Mouse (Mus musculus): ENCODE results near the gene Ugt2a2. TPM values are rescaled to one million over a fixed set of nuclear protein-coding genes. Genes with fewer than 3 reads are reported as not detected.
"Not testable (repeated sequence)": the region's sequence is repeated elsewhere in the genome, so short reads cannot be mapped to it uniquely, and the experiment has no call there.

Gene Ugt2a2
- total and polyA plus RNA-seq, 3 experiments: not detected

DNA sequence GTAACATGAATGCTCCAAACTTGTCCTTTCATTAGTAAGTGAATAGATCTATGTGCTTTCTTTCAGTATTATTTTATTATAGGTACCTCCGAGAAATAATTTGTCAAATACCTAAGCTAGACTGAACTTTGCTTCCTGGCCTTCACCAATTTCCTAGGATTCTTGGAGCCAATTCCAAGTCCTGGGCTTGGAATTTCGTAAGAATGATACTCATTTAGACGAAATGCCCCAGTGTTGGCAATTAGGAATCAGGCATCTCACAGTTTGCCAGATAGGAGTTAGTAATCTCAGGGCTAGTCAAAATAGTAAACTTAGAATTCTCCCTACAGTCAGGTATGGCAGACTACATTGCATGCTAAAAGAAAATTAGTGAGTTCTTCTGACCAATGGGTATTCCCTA is 56.4 kb downstream of the Ugt2a2 start:
- no peak for DNase-seq (ENCODE audit: low read depth, low spot score)
- no peaks in the 10 kb centered on the region for H3K9me3 ChIP-seq (replicated peaks; ENCODE audit: insufficient read depth, low read length)
- TF ChIP-seq KAT2A (conservative IDR thresholded peaks at IDR 0.05; ENCODE audit: low read depth, low read length) (no peak), SMC3 (IDR thresholded peaks at IDR 0.05; ENCODE audit: low read depth, low read length) (no peak), NELFE (IDR thresholded peaks at IDR 0.05; ENCODE audit: low read depth, low read length) (no peak), GABPA (IDR thresholded peaks at IDR 0.05; ENCODE audit: low read depth, low read length) (no peak), ETS1 (IDR thresholded peaks at IDR 0.05; ENCODE audit: low read depth, low read length) (no peak), E2F4 (IDR thresholded peaks at IDR 0.05; ENCODE audit: borderline replicate concordance, low read depth, low read length) (no peak), ZC3H11A (IDR thresholded peaks at IDR 0.05; ENCODE audit: low read depth, low read length) (no peak), EP300 (IDR thresholded peaks at IDR 0.05; ENCODE audit: low read depth in 1 of 2, low read length in 2 of 2) (no peak), MEF2A (IDR thresholded peaks at IDR 0.05; ENCODE audit: extremely low read depth, insufficient replicate concordance, low read depth, low read length, poor library complexity, severe bottlenecking) (no peak), ELF1 (IDR thresholded peaks at IDR 0.05; ENCODE audit: low read depth, low read length) (no peak), CHD1 (IDR thresholded peaks at IDR 0.05; ENCODE audit: low read depth, low read length) (no peak), MAZ (IDR thresholded peaks at IDR 0.05; ENCODE audit: low read depth, low read length) (no peak), ZMIZ1 (IDR thresholded peaks at IDR 0.05; ENCODE audit: low read depth, low read length) (no peak), MYB (IDR thresholded peaks at IDR 0.05; ENCODE audit: low read depth, low read length) (no peak), TAL1 (IDR thresholded peaks at IDR 0.05; ENCODE audit: low read length) (no peak), SIN3A (IDR thresholded peaks at IDR 0.05; ENCODE audit: low read length) (no peak), UBTF (IDR thresholded peaks at IDR 0.05; ENCODE audit: borderline replicate concordance, insufficient read depth, low read depth, low read length) (no peak)
- no peaks in the 10 kb centered on the region for H3K27me3 ChIP-seq (ENCODE audit: control insufficient read depth in 1 of 2, insufficient read depth in 2 of 2, low read length in 2 of 2)
- no peaks in the 10 kb centered on the region for H3K36me3 ChIP-seq (ENCODE audit: control insufficient read depth in 1 of 2, insufficient read depth in 2 of 2, low read length in 2 of 2)
- no peak overlapping the region for H3K9ac ChIP-seq (ENCODE audit: control insufficient read depth, low read depth, low read length, poor library complexity, severe bottlenecking)
- H3K79me2 ChIP-seq (ENCODE audit: control insufficient read depth, insufficient read depth, low read length, poor library complexity): no peaks in the 10 kb centered on the region
- no peak overlapping the region for H3K27ac ChIP-seq (ENCODE audit: control insufficient read depth, low read depth, low read length)
- H3K4me3 ChIP-seq (ENCODE audit: control insufficient read depth in 1 of 2, insufficient read depth in 1 of 2, low read depth in 2 of 2, low read length in 2 of 2): no peak overlapping the region
- no peaks in the 10 kb centered on the region for H3K4me1 ChIP-seq (ENCODE audit: control insufficient read depth in 1 of 2, insufficient read depth in 2 of 2, low read length in 2 of 2)

DNA sequence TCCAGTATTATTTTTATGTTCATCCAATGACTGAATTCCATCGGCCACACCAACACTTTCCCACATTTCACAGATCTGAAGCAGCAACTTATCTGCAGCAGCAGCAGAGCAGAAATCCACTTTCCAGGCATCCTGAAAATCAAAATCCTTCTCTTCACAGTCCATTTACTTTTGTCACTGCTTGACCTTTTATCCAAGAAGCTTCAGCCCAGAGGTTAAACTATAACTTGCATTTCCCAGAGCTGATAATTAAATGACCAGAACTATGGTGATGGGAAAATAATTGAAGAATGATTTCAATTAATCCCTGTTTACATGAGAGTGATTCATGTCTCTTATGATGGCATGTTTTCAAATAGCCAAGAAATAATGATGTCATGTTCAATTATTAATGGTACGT is 58.0 kb downstream of the Ugt2a2 start, which contains the start of gene Ugt2b38:
TSS of gene Ugt2b38 (minus strand) at position 163 of the 400 bp plus-strand sequence.
- H3K4me3 ChIP-seq (ENCODE audit: control insufficient read depth in 1 of 2, insufficient read depth in 1 of 2, low read depth in 2 of 2, low read length in 2 of 2); DNase-seq (ENCODE audit: low read depth, low spot score); H3K27me3 ChIP-seq (ENCODE audit: control insufficient read depth in 1 of 2, insufficient read depth in 2 of 2, low read length in 2 of 2); H3K9ac ChIP-seq (ENCODE audit: control insufficient read depth, low read depth, low read length, poor library complexity, severe bottlenecking); H3K9me3 ChIP-seq (replicated peaks; ENCODE audit: insufficient read depth, low read length); H3K4me1 ChIP-seq (ENCODE audit: control insufficient read depth in 1 of 2, insufficient read depth in 2 of 2, low read length in 2 of 2); H3K36me3 ChIP-seq (ENCODE audit: control insufficient read depth in 1 of 2, insufficient read depth in 2 of 2, low read length in 2 of 2); H3K79me2 ChIP-seq (ENCODE audit: control insufficient read depth, insufficient read depth, low read length, poor library complexity); H3K27ac ChIP-seq (ENCODE audit: control insufficient read depth, low read depth, low read length): not testable (repeated sequence)

Other genes with a start within 250 kb of the Ugt2a2 start
- gene Ugt2b37, start 227.5 kb downstream of the Ugt2a2 start, total RNA-seq (2012; rRNA removed): not detected in 2 replicates
- gene Ugt2b37, start 227.5 kb downstream of the Ugt2a2 start, polyA plus RNA-seq (2012; ENCODE audit: insufficient read depth in 1 of 2, insufficient read length in 2 of 2, low read depth in 1 of 2, low replicate concordance in 2 of 2, missing spikeins in 1 of 2): not detected
- not detected in 2 replicates for gene Ugt2a3, start 145.1 kb downstream of the Ugt2a2 start, total RNA-seq (2012; rRNA removed)
- gene Ugt2a3, start 145.1 kb downstream of the Ugt2a2 start, polyA plus RNA-seq (2012; ENCODE audit: insufficient read depth in 1 of 2, insufficient read length in 2 of 2, low read depth in 1 of 2, low replicate concordance in 2 of 2, missing spikeins in 1 of 2): not detected
- gene Ugt2b38, start 58.1 kb downstream of the Ugt2a2 start, total RNA-seq (2012; rRNA removed): not detected in 2 replicates
- gene Ugt2b38, start 58.1 kb downstream of the Ugt2a2 start, polyA plus RNA-seq (2012; ENCODE audit: insufficient read depth in 1 of 2, insufficient read length in 2 of 2, low read depth in 1 of 2, low replicate concordance in 2 of 2, missing spikeins in 1 of 2): not detected
- gene Gm43638, start 4.5 kb upstream of the Ugt2a2 start, total RNA-seq (2012; rRNA removed): not detected in 2 replicates
- gene Gm43638, start 4.5 kb upstream of the Ugt2a2 start, polyA plus RNA-seq (2012; ENCODE audit: insufficient read depth in 1 of 2, insufficient read length in 2 of 2, low read depth in 1 of 2, low replicate concordance in 2 of 2, missing spikeins in 1 of 2): not detected
- not detected in 2 replicates for gene Ugt2a1, start 8.6 kb upstream of the Ugt2a2 start, total RNA-seq (2012; rRNA removed)
- gene Ugt2a1, start 8.6 kb upstream of the Ugt2a2 start, polyA plus RNA-seq (2012; ENCODE audit: insufficient read depth in 1 of 2, insufficient read length in 2 of 2, low read depth in 1 of 2, low replicate concordance in 2 of 2, missing spikeins in 1 of 2): not detected
- gene Sult1b1, start 55.9 kb upstream of the Ugt2a2 start, total RNA-seq (2012; rRNA removed): not detected in 2 replicates
- gene Sult1b1, start 55.9 kb upstream of the Ugt2a2 start, polyA plus RNA-seq (2012; ENCODE audit: insufficient read depth in 1 of 2, insufficient read length in 2 of 2, low read depth in 1 of 2, low replicate concordance in 2 of 2, missing spikeins in 1 of 2): not detected
- gene Sult1d1, start 86.8 kb upstream of the Ugt2a2 start, total RNA-seq (2012; rRNA removed): not detected in 2 replicates
- not detected for gene Sult1d1, start 86.8 kb upstream of the Ugt2a2 start, polyA plus RNA-seq (2012; ENCODE audit: insufficient read depth in 1 of 2, insufficient read length in 2 of 2, low read depth in 1 of 2, low replicate concordance in 2 of 2, missing spikeins in 1 of 2)
- gene Sult1e1, start 109.3 kb upstream of the Ugt2a2 start, total RNA-seq (2012; rRNA removed): not detected in 2 replicates
- not detected for gene Sult1e1, start 109.3 kb upstream of the Ugt2a2 start, polyA plus RNA-seq (2012; ENCODE audit: insufficient read depth in 1 of 2, insufficient read length in 2 of 2, low read depth in 1 of 2, low replicate concordance in 2 of 2, missing spikeins in 1 of 2)
- gene Csn1s1, start 183.9 kb upstream of the Ugt2a2 start, total RNA-seq (2012; rRNA removed): not detected in 2 replicates
- gene Csn1s1, start 183.9 kb upstream of the Ugt2a2 start, polyA plus RNA-seq (2012; ENCODE audit: insufficient read depth in 1 of 2, insufficient read length in 2 of 2, low read depth in 1 of 2, low replicate concordance in 2 of 2, missing spikeins in 1 of 2): not detected
- not detected in 2 replicates for gene Csn2, start 217.4 kb upstream of the Ugt2a2 start, total RNA-seq (2012; rRNA removed)
- gene Csn2, start 217.4 kb upstream of the Ugt2a2 start, polyA plus RNA-seq (2012; ENCODE audit: insufficient read depth in 1 of 2, insufficient read length in 2 of 2, low read depth in 1 of 2, low replicate concordance in 2 of 2, missing spikeins in 1 of 2): not detected